7 mouse cellular contexts compared by ENCODE assay signal in the genomic region with DNA sequence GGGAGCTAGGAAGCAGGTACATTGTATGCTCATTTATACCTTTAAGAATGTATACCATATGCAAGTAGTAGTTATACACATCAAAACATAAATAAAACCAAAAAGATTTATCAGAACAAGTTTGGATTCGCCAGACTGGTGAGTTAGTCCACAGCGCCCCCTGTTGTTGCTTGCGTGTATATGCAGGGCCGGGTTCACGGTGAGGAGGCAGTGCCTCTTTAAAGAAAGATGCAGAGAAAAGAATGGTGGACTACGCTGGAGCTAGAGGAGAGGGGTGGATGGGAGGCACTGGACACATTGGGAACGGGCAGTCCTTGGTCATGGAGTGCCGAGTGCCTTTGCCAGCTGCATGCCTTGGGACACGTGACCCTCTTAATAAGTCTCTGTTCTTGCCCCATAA. TPM values are rescaled to one million over a fixed set of nuclear protein-coding genes. Genes with fewer than 3 reads are reported as not detected.
DNase-seq lines count a peak whose midpoint lies in the region; ATAC-seq and TF ChIP-seq lines count a peak whose summit lies in the region.

No protein-coding gene starts in this region.

- H3K27ac ChIP-seq in small intestine, adult 2 months (ENCODE audit: insufficient read depth, low read depth, low read length) = no peak overlapping the region

- peak; percentile 6 for DNase-seq in Patski (ENCODE audit: low read depth, low spot score)
- peak; percentile 53 to 78 for DNase-seq in cerebellum, postnatal 4 days (ENCODE audit: low spot score in 2 of 2)
- peak; percentile 37 to 75 for DNase-seq in layer of hippocampus, adult 18-20 months (ENCODE audit: low spot score in 2 of 2)
- peak; percentile 86 for DNase-seq in lung, postnatal 10 days

- TF ChIP-seq CTCF in E14TG2a.4 (conservative IDR thresholded peaks at IDR 0.05; ENCODE audit: low read length) (peak; percentile 96), Patski (IDR thresholded peaks at IDR 0.05) (peak; percentile 97)
- peak; percentile 88; the same call in 1 of the 2 replicates for TF ChIP-seq CTCF in small intestine, adult 2 months (IDR thresholded peaks at IDR 0.05; ENCODE audit: extremely low read depth, insufficient read length, insufficient replicate concordance, low read depth, low read length)

- H3K36me3 ChIP-seq in E14TG2a.4 (ENCODE audit: insufficient read depth, low read length) = no peaks in the 10 kb centered on the region
- H3K36me3 ChIP-seq in small intestine, adult 2 months (ENCODE audit: control insufficient read depth, insufficient read depth, low read length) = no peaks in the 10 kb centered on the region

- in situ Hi-C loops in Patski (cut with MboI; ENCODE audit: low pct_unique_long_range_greater_than_20kb) = no loop called here

- H3K9me3 ChIP-seq in E14TG2a.4 (ENCODE audit: low read length) = no peaks in the 10 kb centered on the region

- no peak for ATAC-seq in Patski
- peak; percentile 40; the same call in 1 of the 2 replicates for ATAC-seq in granulocyte monocyte progenitor cell, adult 5-6 weeks (replicated peaks; ENCODE audit: poor library complexity, severe bottlenecking)

- peaks cover 11% of the 10 kb centered on the region; the same call in 1 of the 2 replicates for H3K27me3 ChIP-seq in E14TG2a.4 (ENCODE audit: insufficient read depth, low read length)
- H3K27me3 ChIP-seq in Patski = no peaks in the 10 kb centered on the region
- H3K27me3 ChIP-seq in small intestine, adult 2 months (ENCODE audit: control insufficient read depth, insufficient read depth, low read length) = no peaks in the 10 kb centered on the region

- H3K4me1 ChIP-seq in E14TG2a.4 (replicated peaks; ENCODE audit: low read depth, low read length) = peaks cover 6% of the 10 kb centered on the region; the same call in 1 of the 2 replicates
- peaks cover 3% of the 10 kb centered on the region; the same call in 1 of the 2 replicates for H3K4me1 ChIP-seq in small intestine, adult 2 months (ENCODE audit: control insufficient read depth, insufficient read depth, insufficient read length, low read length)

- POLR2A ChIA-PET in Patski (lab: Charles Lee) = no interaction called here

- no peak overlapping the region for H3K4me3 ChIP-seq in E14TG2a.4 (replicated peaks; ENCODE audit: low read length)
- no peak overlapping the region for H3K4me3 ChIP-seq in small intestine, adult 2 months (ENCODE audit: low read depth, low read length)

- no peak for TF ChIP-seq POLR2A in small intestine, adult 2 months (IDR thresholded peaks at IDR 0.05; ENCODE audit: low read depth, low read length)

- CTCF ChIA-PET in Patski (lab: Charles Lee) = interaction anchor here (1.0 to 2.7 kb wide), 6 partner anchors 24 to 164 kb away, joined by 3 to 10 read pairs (median 4); no protein-coding TSS in a partner anchor

- 6% methylated on average over 9 of the region's 9 CpGs for WGBS in small intestine, adult 2 months

RNA-seq across cellular contexts. Expression of a gene that starts 12.1 kb away (rescaled TPM):
- 0.09 TPM for polyA plus RNA-seq in Patski (2021)
- total RNA-seq in granulocyte monocyte progenitor cell, adult 5-6 weeks (2014; fragmentation: Nextera tagmentation) = not detected in 2 replicates
- not detected in 2 replicates for total RNA-seq in granulocyte monocyte progenitor cell, adult 5-6 weeks (2017)
- not detected for total RNA-seq in layer of hippocampus, adult 18-20 months (2021)
- not detected in 2 replicates for polyA plus RNA-seq in small intestine, adult 2 months (2012; rRNA removed)

RNA-seq across cellular contexts. Expression of a gene that starts 46.2 kb away (rescaled TPM):
- polyA plus RNA-seq in Patski (2021) = 41.4 TPM
- 15.5 and 16.9 TPM in 2 replicates for total RNA-seq in granulocyte monocyte progenitor cell, adult 5-6 weeks (2014; fragmentation: Nextera tagmentation)
- 33.5 and 42.8 TPM in 2 replicates for total RNA-seq in granulocyte monocyte progenitor cell, adult 5-6 weeks (2017)
- 10 to 100 TPM; 30.4 to 31.9 TPM for total RNA-seq in layer of hippocampus, adult 18-20 months (2021)
- 1.4 and 2.5 TPM in 2 replicates for polyA plus RNA-seq in small intestine, adult 2 months (2012; rRNA removed)

RNA-seq across cellular contexts. Expression of a gene that starts 47.2 kb away (rescaled TPM):
- polyA plus RNA-seq in Patski (2021) = 16.9 TPM
- not detected in 2 replicates for total RNA-seq in granulocyte monocyte progenitor cell, adult 5-6 weeks (2014; fragmentation: Nextera tagmentation)
- total RNA-seq in granulocyte monocyte progenitor cell, adult 5-6 weeks (2017) = not detected in 2 replicates
- total RNA-seq in layer of hippocampus, adult 18-20 months (2021) = 1 to 10 TPM; 7.3 to 7.5 TPM
- polyA plus RNA-seq in small intestine, adult 2 months (2012; rRNA removed) = 9.0 and 12.4 TPM in 2 replicates

Comparison
In these comparisons a context has a peak if more than half of its experiments do, and no peak if none do; other contexts are left out.
1. DNase-seq: peak in every context shown above with its lines; median percentile 86 in lung, postnatal 10 days; 66 in cerebellum, postnatal 4 days; 56 in layer of hippocampus, adult 18-20 months; 6 in Patski.
2. RNA of a gene that starts 47.2 kb away (total RNA-seq): 7.3 to 7.5 TPM in layer of hippocampus, adult 18-20 months; not detected in granulocyte monocyte progenitor cell, adult 5-6 weeks; every median in the first group is over 4 times any median in the second.
3. Peak in every context shown above with its lines, with median percentiles within 50 percentile points of each other: CTCF ChIP-seq.